Mouse (Mus musculus): ENCODE measurements around the gene Rapgef3.

GRCm38 (mm10) chr15:97799446-97799845 lies 31.7 kb upstream of the Rapgef3 start:
- TF ChIP-seq CTCF (IDR thresholded peaks at IDR 0.05; ENCODE audit: extremely low read depth, insufficient read depth, low read length) (no peak), POLR2A (IDR thresholded peaks at IDR 0.05; ENCODE audit: extremely low read depth, insufficient read depth, low read length) (no peak)
